Mouse (Mus musculus) forebrain, embryonic 14.5 days (tissue): Measurements from ENCODE around the gene Tbca. TPM values are rescaled to one million over a fixed set of nuclear protein-coding genes. Genes with fewer than 3 reads are reported as not detected.

Experiments
- polyA plus RNA-seq: library from polyadenylated mRNA; unstranded; fragments of >200 nt; fragmentation: Nextera tagmentation; extraction: Ambion mirVana; gene quantifications from 2 replicates; pipeline ENCODE4 v1.2.1, GENCODE M21; 2014

The Tbca gene
- polyA plus RNA-seq, 1 experiment from 2014 or later: 302 TPM

Other genes with a start within 250 kb of the Tbca start
- gene Otp, start 86.7 kb downstream of the Tbca start, polyA plus RNA-seq: 2.5 and 2.8 TPM in 2 replicates
- gene Wdr41, start 187.4 kb downstream of the Tbca start, polyA plus RNA-seq: 21.9 and 23.3 TPM in 2 replicates